Mouse (Mus musculus) liver, postnatal 0 days (tissue): Measurements from ENCODE around the gene Gm37240. TPM values are rescaled to one million over a fixed set of nuclear protein-coding genes. Genes with fewer than 3 reads are reported as not detected.

Experiments
- ATAC-seq: fragments of 200-750 bp; cut with Nextera tagmentation; 2 replicates; pipeline ENCODE4 v1.8.0; 2017; ENCODE audit warnings: mild to moderate bottlenecking, moderate library complexity
- DNase-seq: peaks from one replicate; pipeline ENCODE4 v3.0.0-alpha.2; 2016
- H3K27ac ChIP-seq: fragments of 300-500 bp; sonication (generic); 2 replicates; pipeline ENCODE4 v1.5.1; 2014; ENCODE audit warnings: antibody characterized with exemption, moderate library complexity, mild to moderate bottlenecking, low read depth
- H3K27me3 ChIP-seq: fragments of 300-500 bp; sonication (generic); 2 replicates; pipeline ENCODE4 v1.6.1; 2014; ENCODE audit warnings: low read length, control low read depth, mixed read lengths; ENCODE audit not compliant: insufficient read depth
- H3K36me3 ChIP-seq: fragments of 300-500 bp; sonication (generic); replicated peaks from 2 replicates; pipeline ENCODE4 v1.6.1; 2014; ENCODE audit warnings: mild to moderate bottlenecking, control low read depth, low read length, moderate library complexity, mixed read lengths; ENCODE audit not compliant: insufficient read depth
- H3K4me1 ChIP-seq: fragments of 300-500 bp; sonication (generic); 2 replicates; pipeline ENCODE4 v1.6.1; 2014; ENCODE audit warnings: antibody characterized with exemption, mild to moderate bottlenecking, control low read depth; ENCODE audit not compliant: insufficient read depth
- H3K4me2 ChIP-seq: fragments of 300-500 bp; sonication (generic); 2 replicates; pipeline ENCODE4 v1.6.1; 2014; ENCODE audit warnings: low read depth, mild to moderate bottlenecking, low read length, moderate library complexity, mixed read lengths
- H3K4me3 ChIP-seq: fragments of 300-500 bp; sonication (generic); 2 replicates; pipeline ENCODE4 v1.5.1; 2014; ENCODE audit warnings: low read depth, low read length
- H3K9ac ChIP-seq: fragments of 300-500 bp; sonication (generic); replicated peaks from 2 replicates; pipeline ENCODE4 v1.6.1; 2014; ENCODE audit warnings: mild to moderate bottlenecking, moderate library complexity
- H3K9me3 ChIP-seq: fragments of 300-500 bp; sonication (generic); 2 replicates; pipeline ENCODE4 v1.6.1; 2016; ENCODE audit warnings: mild to moderate bottlenecking, control low read depth, low read length, mixed read lengths
- CTCF ChIP-seq: sonication (generic); IDR thresholded peaks from 2 replicates; pipeline ENCODE4 v1.5.1; 2016; ENCODE audit warnings: antibody characterized with exemption, low read depth
- EP300 ChIP-seq: IDR thresholded peaks from 2 replicates; pipeline ENCODE4 v1.6.1; 2016; ENCODE audit warnings: antibody characterized with exemption, low read depth, mild to moderate bottlenecking
- WGBS: fragments of 180-500 bp; shearing (Covaris S2); extraction: QIAGEN DNeasy Blood & Tissue Kit; methylation state at CpG from one replicate; pipeline ENCODE4 v1.1.7; 2014; ENCODE audit not compliant: insufficient replicate concordance; 5-methylcytosine and 5-hydroxymethylcytosine counted together
- polyA plus RNA-seq: library from polyadenylated mRNA; unstranded; fragments of >200 nt; fragmentation: Nextera tagmentation; extraction: Ambion mirVana; gene quantifications from 2 replicates; pipeline ENCODE4 v1.2.1, GENCODE M21; 2015

Gm37240 gene
- polyA plus RNA-seq, 1 experiment from 2014 or later: 0.72 TPM

DNA sequence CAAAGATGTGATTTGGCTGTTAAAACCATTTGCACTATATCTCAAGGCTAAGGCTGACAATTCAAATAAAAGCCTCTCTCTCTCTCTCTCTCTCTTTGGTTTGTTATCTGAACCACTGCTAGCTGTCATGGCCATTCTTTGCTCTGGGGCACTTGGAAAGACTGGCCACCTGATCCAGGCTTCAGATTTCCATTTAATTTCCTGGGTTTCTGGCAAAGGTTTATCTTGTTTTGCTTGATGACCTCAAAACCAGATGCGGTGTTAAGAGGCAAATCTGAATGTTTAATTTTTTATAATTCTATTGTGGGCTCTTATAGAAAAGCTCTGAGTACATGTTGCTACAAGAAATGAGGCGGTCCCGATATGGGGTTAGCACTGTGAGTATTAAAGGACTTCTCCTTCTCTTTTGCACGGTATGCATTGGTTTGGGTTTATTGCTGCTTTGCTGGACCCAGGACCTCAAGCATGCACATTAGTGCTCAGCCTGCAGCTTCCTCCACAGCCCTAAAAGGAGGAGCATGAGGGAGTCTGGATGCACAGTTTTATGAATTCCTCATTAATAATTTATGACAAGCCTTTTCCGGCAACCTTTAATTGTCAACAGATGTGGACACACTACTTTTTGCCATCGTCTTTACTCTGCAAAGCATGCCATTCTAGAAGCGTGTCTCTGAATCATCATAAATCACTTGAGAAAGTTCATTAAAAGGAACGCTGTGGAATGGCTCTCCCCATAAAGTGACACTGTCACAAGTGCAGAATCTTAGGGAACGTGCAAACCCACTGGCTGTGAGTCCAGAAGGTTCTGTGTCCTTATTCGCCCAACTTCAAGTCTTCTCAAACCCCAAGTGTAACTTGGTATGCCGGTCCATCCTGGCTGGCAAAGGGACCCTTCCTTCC lies 351.4 kb downstream of the Gm37240 start:
- H3K27me3 ChIP-seq: no peaks in the 10 kb centered on the region
- H3K36me3 ChIP-seq: no peaks in the 10 kb centered on the region
- ATAC-seq: no peak
- WGBS: 73% methylated on average over 11 of the region's 11 CpGs
- no peak overlapping the region for H3K27ac ChIP-seq
- no peak overlapping the region for H3K9ac ChIP-seq
- H3K9me3 ChIP-seq: no peaks in the 10 kb centered on the region
- H3K4me1 ChIP-seq: no peaks in the 10 kb centered on the region
- TF ChIP-seq CTCF: no peak
- no peak for TF ChIP-seq EP300
- DNase-seq: no peak
- H3K4me3 ChIP-seq: no peak overlapping the region
- no peak overlapping the region for H3K4me2 ChIP-seq

DNA sequence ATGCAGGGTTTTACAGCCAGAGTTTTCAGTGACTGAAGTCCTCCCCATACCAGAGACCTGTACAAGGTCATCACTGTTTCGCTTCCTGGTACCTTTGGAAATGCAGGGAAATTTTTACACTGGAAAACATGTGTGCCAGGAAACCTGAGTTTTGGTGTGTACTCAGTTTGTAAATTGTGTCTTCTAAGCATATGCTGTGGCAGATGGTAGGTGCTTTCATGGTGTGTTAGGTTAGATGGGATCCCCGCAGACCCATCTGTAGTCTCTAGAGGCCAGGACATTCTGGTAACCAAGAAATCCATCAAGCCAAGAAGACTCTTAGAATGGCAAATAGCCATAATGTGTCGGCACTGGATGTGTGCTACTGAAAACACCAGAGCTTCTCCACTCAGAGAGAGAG lies 352.3 kb downstream of the Gm37240 start:
- no peak overlapping the region for H3K9ac ChIP-seq
- H3K36me3 ChIP-seq: no peaks in the 10 kb centered on the region
- DNase-seq (no peak), ATAC-seq (no peak)
- no peak overlapping the region for H3K4me3 ChIP-seq
- no peak overlapping the region for H3K27ac ChIP-seq
- H3K4me2 ChIP-seq: no peak overlapping the region
- 86% methylated on average over 3 of the region's 3 CpGs for WGBS
- H3K27me3 ChIP-seq: no peaks in the 10 kb centered on the region
- H3K4me1 ChIP-seq: no peaks in the 10 kb centered on the region
- no peak for TF ChIP-seq EP300
- no peak for TF ChIP-seq CTCF
- H3K9me3 ChIP-seq: no peaks in the 10 kb centered on the region

DNA sequence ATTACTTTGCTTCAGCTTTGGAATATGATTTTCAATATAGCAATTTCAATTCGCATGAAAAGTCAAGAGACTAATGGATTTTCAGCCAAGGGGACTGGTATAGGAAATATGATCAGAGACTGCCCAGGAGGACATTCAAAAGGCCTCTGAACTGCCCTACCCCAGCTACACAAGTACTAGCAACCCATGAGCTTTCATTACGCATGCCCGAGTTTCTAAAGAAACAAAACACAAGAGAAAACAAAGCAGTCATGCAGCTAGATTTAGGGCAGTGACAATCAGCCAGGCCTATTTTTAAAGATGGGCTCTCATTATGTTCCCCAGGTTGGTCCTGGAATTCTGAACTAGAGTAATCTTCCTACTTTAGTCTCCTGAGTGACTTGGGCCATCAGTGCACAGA lies 354.9 kb downstream of the Gm37240 start:
- H3K9ac ChIP-seq: no peak overlapping the region
- H3K27me3 ChIP-seq: no peaks in the 10 kb centered on the region
- WGBS: 77% methylated on average over 3 of the region's 3 CpGs
- H3K36me3 ChIP-seq: no peaks in the 10 kb centered on the region
- no peak overlapping the region for H3K27ac ChIP-seq
- ATAC-seq (no peak), DNase-seq (no peak)
- no peak overlapping the region for H3K4me3 ChIP-seq
- H3K4me1 ChIP-seq: no peaks in the 10 kb centered on the region
- no peaks in the 10 kb centered on the region for H3K9me3 ChIP-seq
- no peak overlapping the region for H3K4me2 ChIP-seq
- TF ChIP-seq EP300 (no peak), CTCF (no peak)

DNA sequence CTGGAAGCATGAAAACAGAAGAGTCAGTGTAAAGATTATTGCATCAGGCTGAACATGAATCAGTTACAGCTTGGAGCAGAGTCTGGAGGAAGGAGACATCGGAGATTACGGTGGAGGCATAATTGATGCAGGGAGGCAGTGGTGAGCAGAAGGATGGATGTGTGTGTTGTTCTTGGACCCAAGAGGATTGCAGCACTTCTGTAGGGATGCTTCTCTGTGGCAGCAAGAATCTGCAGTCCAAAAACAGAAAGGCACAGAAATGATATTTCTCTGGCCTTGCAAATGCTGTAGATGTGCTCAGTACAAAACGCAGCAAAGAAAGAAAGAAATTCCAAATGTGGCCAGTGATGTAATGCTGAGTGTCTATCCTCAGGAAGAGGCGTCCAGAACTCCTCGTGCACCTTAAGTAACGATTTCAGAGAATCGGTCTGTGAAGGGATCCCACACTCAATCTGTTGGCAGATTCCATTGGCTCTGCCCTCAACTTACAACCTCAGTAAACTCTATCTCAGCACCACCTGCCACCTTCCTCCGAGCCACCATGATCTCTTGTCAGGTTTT lies 356.6 kb downstream of the Gm37240 start:
- TF ChIP-seq CTCF: no peak
- no peak for TF ChIP-seq EP300
- 80% methylated on average over 8 of the region's 8 CpGs for WGBS
- Histone ChIP-seq H3K9me3 (no peaks in the 10 kb centered on the region), H3K27ac (no peak overlapping the region), H3K4me2 (no peak overlapping the region), H3K4me1 (no peaks in the 10 kb centered on the region), H3K27me3 (no peaks in the 10 kb centered on the region), H3K9ac (no peak overlapping the region), H3K36me3 (no peaks in the 10 kb centered on the region), H3K4me3 (no peak overlapping the region)
- no peak for ATAC-seq
- DNase-seq: no peak

DNA sequence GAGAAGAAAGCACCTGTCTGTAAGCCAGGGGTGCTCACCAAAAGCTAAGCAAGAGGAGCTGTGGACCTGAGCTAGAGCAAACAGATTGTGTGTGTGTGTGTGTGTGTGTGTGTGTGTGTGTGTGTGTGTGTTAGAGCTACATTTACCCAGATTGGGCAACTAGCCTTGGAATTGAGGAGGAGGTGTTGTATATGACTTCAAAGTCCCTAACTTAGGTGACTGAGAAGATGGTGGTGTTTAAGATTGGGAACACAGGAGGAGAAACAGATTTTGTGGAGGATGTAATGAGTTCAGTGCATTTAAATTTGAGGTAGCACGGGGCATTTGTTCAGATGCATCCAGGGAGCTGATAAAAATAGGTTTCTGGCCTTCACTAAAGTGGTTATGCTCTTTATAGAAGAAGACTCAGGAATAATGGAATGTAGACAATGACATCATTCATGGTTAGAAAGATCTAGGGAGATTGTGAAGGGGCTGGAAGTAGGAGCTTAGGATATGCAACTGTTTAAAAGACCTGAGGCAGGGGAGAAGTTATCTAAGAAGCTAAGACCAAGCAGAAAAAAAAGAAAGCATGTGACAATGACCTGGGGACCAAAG lies 365.9 kb downstream of the Gm37240 start:
- no peak for TF ChIP-seq EP300
- no peak for TF ChIP-seq CTCF
- 66% methylated on average over 1 of the region's 1 CpGs for WGBS
- Histone ChIP-seq H3K9me3 (no peaks in the 10 kb centered on the region), H3K4me2 (no peak overlapping the region), H3K27ac (no peak overlapping the region), H3K36me3 (no peaks in the 10 kb centered on the region), H3K27me3 (no peaks in the 10 kb centered on the region), H3K4me3 (no peak overlapping the region), H3K4me1 (no peaks in the 10 kb centered on the region), H3K9ac (no peak overlapping the region)
- ATAC-seq (no peak), DNase-seq (no peak)

DNA sequence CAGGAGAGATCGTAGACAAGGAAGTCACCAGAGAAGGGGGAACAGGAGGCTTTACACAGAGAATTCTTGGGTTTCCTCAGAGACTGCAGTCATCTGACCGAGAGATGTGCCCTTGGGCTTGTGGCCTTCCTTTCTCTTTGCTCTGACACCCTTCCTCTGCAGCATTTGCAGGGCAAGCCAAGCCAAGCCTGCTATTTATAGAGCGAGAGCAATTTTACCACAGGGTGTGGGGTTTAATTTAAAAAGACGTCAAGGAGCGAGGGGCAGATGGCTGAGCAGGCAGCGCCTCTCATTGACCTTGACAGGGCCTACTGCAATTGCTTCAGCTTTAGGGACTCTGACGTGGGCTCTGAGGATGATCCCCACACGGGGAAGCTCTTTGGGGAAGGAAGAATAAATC lies 368.6 kb downstream of the Gm37240 start:
- WGBS: 51% methylated on average over 8 of the region's 8 CpGs
- TF ChIP-seq CTCF (no peak), EP300 (no peak)
- Histone ChIP-seq H3K4me3 (no peak overlapping the region), H3K4me1 (no peaks in the 10 kb centered on the region), H3K4me2 (no peak overlapping the region), H3K27ac (no peak overlapping the region), H3K27me3 (no peaks in the 10 kb centered on the region), H3K9me3 (no peaks in the 10 kb centered on the region), H3K9ac (no peak overlapping the region), H3K36me3 (no peaks in the 10 kb centered on the region)
- ATAC-seq (no peak), DNase-seq (no peak)
